Mouse (Mus musculus) G1E (cell line): Measurements from ENCODE around the gene Aacs.

Experiments
- CTCF ChIP-seq: IDR thresholded peaks from 2 replicates; pipeline ENCODE4 v1.5.1; 2012; ENCODE audit warnings: low read depth, low read length, inconsistent platforms, mixed read lengths
- GATA1 ChIP-seq: IDR thresholded peaks from 2 replicates; pipeline ENCODE4 v1.6.1; 2012; ENCODE audit warnings: borderline replicate concordance, low read length, inconsistent platforms, mixed read lengths
- TAL1 ChIP-seq: conservative IDR thresholded peaks from 2 replicates; pipeline ENCODE4 v1.6.1; 2012; ENCODE audit warnings: low read depth, low read length, inconsistent platforms, mixed read lengths

DNA sequence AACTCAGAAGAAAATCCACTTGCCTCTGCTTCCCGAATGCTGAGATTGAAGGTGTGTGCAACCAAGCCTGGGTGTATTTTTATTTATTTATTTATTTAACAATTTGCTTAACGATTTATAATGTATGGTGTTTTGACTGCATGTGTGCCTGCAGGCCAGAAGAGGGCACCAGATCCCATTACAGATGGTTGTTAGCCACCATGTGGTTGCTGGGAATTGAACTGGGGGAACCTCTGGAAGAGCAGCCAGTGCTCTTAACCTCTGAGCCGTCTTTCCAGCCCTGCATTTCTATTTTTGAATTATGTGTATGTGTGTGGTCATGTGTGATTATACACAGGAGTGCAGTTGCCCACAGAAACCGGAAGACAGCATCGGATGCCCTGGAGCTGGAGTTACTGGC is 32.3 kb upstream of the Aacs start:
- TF ChIP-seq TAL1, result no peak
- TF ChIP-seq CTCF, result no peak
- no peak for TF ChIP-seq GATA1
